Mouse (Mus musculus) ES-E14 (cell line): ENCODE results near the gene Uvrag. TPM values are rescaled to one million over a fixed set of nuclear protein-coding genes. Genes with fewer than 3 reads are reported as not detected.

ENCODE experiments used
- DNase-seq: peaks from one replicate; pipeline ENCODE4 v3.0.0-alpha.2; 2013; ENCODE audit warnings: low read depth, low spot score
- H3K27ac ChIP-seq: 2 replicates; pipeline ENCODE4 v1.5.1; 2012; ENCODE audit warnings: low read depth, mild to moderate bottlenecking, low read length, moderate library complexity, mixed read lengths; ENCODE audit not compliant: poor library complexity, insufficient read depth, severe bottlenecking
- H3K36me3 ChIP-seq: 2 replicates; pipeline ENCODE4 v1.6.1; 2012; ENCODE audit warnings: mild to moderate bottlenecking, low read length, moderate library complexity, mixed read lengths; ENCODE audit not compliant: control insufficient read depth, poor library complexity, insufficient read depth, severe bottlenecking
- H3K4me1 ChIP-seq, 2 experiments: fragments of 150-350 bp in 1 of 2; sonication (generic) in 1 of 2; 2 replicates each; pipeline ENCODE4 v1.6.1; 2012; ENCODE audit warnings: low read length in 2 of 2, mild to moderate bottlenecking in 1 of 2, mixed read lengths in 1 of 2; ENCODE audit not compliant: control insufficient read depth in 2 of 2, insufficient read depth in 2 of 2, poor library complexity in 1 of 2
- H3K4me3 ChIP-seq, 2 experiments: fragments of 150-350 bp in 1 of 2; sonication (generic) in 1 of 2; 2 replicates each; pipeline ENCODE4 v1.5.1; 2012; ENCODE audit warnings: low read length in 2 of 2, low read depth in 1 of 2, mild to moderate bottlenecking in 1 of 2, mixed read lengths in 1 of 2; ENCODE audit not compliant: insufficient read depth in 1 of 2, poor library complexity in 1 of 2, severe bottlenecking in 1 of 2
- H3K9ac ChIP-seq: 2 replicates; pipeline ENCODE4 v1.6.1; 2012; ENCODE audit warnings: low read depth, mild to moderate bottlenecking, low read length, mixed read lengths; ENCODE audit not compliant: poor library complexity, insufficient read depth, severe bottlenecking
- H3K9me3 ChIP-seq: fragments of 150-350 bp; sonication (generic); 2 replicates; pipeline ENCODE4 v1.6.1; 2012; ENCODE audit warnings: low read depth, mild to moderate bottlenecking, low read length; ENCODE audit not compliant: control insufficient read depth, insufficient read depth
- CHD2 ChIP-seq: IDR thresholded peaks from 2 replicates; pipeline ENCODE4 v1.6.1; 2014; ENCODE audit warnings: mild to moderate bottlenecking, low read depth, low read length, inconsistent platforms
- HCFC1 ChIP-seq: IDR thresholded peaks from 2 replicates; pipeline ENCODE4 v1.6.1; 2012; ENCODE audit warnings: low read length, inconsistent platforms, borderline replicate concordance; ENCODE audit not compliant: insufficient read depth
- MAFK ChIP-seq: IDR thresholded peaks from 2 replicates; pipeline ENCODE4 v1.6.1; 2014; ENCODE audit warnings: mild to moderate bottlenecking, low read depth, low read length, inconsistent platforms; ENCODE audit not compliant: insufficient read depth
- ZC3H11A ChIP-seq: IDR thresholded peaks from 2 replicates; pipeline ENCODE4 v1.6.1; 2012; ENCODE audit warnings: low read depth, mild to moderate bottlenecking, inconsistent platforms, low read length, borderline replicate concordance
- ZNF384 ChIP-seq: IDR thresholded peaks from 2 replicates; pipeline ENCODE4 v1.6.1; 2012; ENCODE audit warnings: low read depth, low read length, inconsistent platforms
- in situ Hi-C, 2 experiments: fragments of 600-800 bp; cut with MboI; formaldehyde crosslinking; loops; one replicate each; pipeline ENCODE4 v1.15.1; 2025; ENCODE audit warnings: low sequenced_read_pairs in 2 of 2, inconsistent platforms in 1 of 2; ENCODE audit not compliant: unreplicated experiment in 2 of 2
- total RNA-seq: library from RNA; depleted of rRNA; stranded (reverse); fragments of 300-350 nt; gene quantifications from 2 replicates; pipeline ENCODE4 v1.2.3, GENCODE M21; 2012

Gene Uvrag
- total RNA-seq, 1 experiment: 14.6 TPM

- no peak for DNase-seq
- in situ Hi-C loops: no loop called here
- Histone ChIP-seq H3K9ac (no peak overlapping the region), H3K4me3 (no peak overlapping the region), H3K9me3 (no peaks in the 10 kb centered on the region), H3K4me1 (no peaks in the 10 kb centered on the region), H3K27ac (no peak overlapping the region), H3K36me3 (no peaks in the 10 kb centered on the region)
- TF ChIP-seq ZNF384: no peak
- no peak for TF ChIP-seq HCFC1
- TF ChIP-seq MAFK: no peak
- TF ChIP-seq CHD2: no peak
- no peak for TF ChIP-seq ZC3H11A
These were observed 228.0 kb downstream of the Uvrag start for GRCm38 (mm10) chr7:98912953-98913360.

- Histone ChIP-seq H3K36me3 (no peaks in the 10 kb centered on the region), H3K4me1 (no peaks in the 10 kb centered on the region), H3K9me3 (no peaks in the 10 kb centered on the region), H3K9ac (no peak overlapping the region), H3K27ac (no peak overlapping the region), H3K4me3 (no peak overlapping the region)
- TF ChIP-seq CHD2 (no peak), ZC3H11A (no peak), HCFC1 (no peak), ZNF384 (no peak), MAFK (no peak)
- in situ Hi-C loops: no loop called here
- no peak for DNase-seq
These were observed 229.7 kb downstream of the Uvrag start for GRCm38 (mm10) chr7:98911276-98911675.

- H3K27ac ChIP-seq: no peak overlapping the region
These were observed 230.2 kb downstream of the Uvrag start for GRCm38 (mm10) chr7:98910712-98911111.

GRCm38 (mm10) chr7:98910164-98910563 lies 230.8 kb downstream of the Uvrag start:
- in situ Hi-C loops: no loop called here
- TF ChIP-seq ZC3H11A: no peak
- TF ChIP-seq CHD2: no peak
- no peak for TF ChIP-seq MAFK
- no peak for TF ChIP-seq HCFC1
- no peak for TF ChIP-seq ZNF384
- H3K9me3 ChIP-seq: no peaks in the 10 kb centered on the region
- no peaks in the 10 kb centered on the region for H3K36me3 ChIP-seq
- no peak overlapping the region for H3K27ac ChIP-seq
- no peak for DNase-seq
- no peak overlapping the region for H3K9ac ChIP-seq
- no peaks in the 10 kb centered on the region for H3K4me1 ChIP-seq
- H3K4me3 ChIP-seq: no peak overlapping the region

More at GRCm38 (mm10) chr7:98910712-98911111, 230.2 kb downstream of the Uvrag start:
- TF ChIP-seq ZNF384: no peak
- no peak for TF ChIP-seq HCFC1
- TF ChIP-seq MAFK: no peak
- no peak for TF ChIP-seq CHD2
- no peak for TF ChIP-seq ZC3H11A
- in situ Hi-C loops: no loop called here
- no peak overlapping the region for H3K9ac ChIP-seq
- DNase-seq: no peak
- no peaks in the 10 kb centered on the region for H3K9me3 ChIP-seq
- no peak overlapping the region for H3K4me3 ChIP-seq
- H3K4me1 ChIP-seq: no peaks in the 10 kb centered on the region
- no peaks in the 10 kb centered on the region for H3K36me3 ChIP-seq

GRCm38 (mm10) chr7:98907476-98907875 lies 233.5 kb downstream of the Uvrag start:
- Histone ChIP-seq H3K4me1 (no peaks in the 10 kb centered on the region), H3K4me3 (no peak overlapping the region), H3K36me3 (no peaks in the 10 kb centered on the region), H3K27ac (no peak overlapping the region), H3K9me3 (no peaks in the 10 kb centered on the region), H3K9ac (no peak overlapping the region)
- DNase-seq: no peak
- TF ChIP-seq ZC3H11A (no peak), CHD2 (no peak), ZNF384 (no peak), MAFK (no peak), HCFC1 (no peak)
- in situ Hi-C loops: no loop called here
